Mouse (Mus musculus) cerebellum, adult 2 months (tissue): ENCODE measurements around the gene Crlf3.

Experiments
- CTCF ChIP-seq: fragments of 200-500 bp; IDR thresholded peaks from 2 replicates; pipeline ENCODE4 v1.5.1; 2011; ENCODE audit warnings: low read depth, mild to moderate bottlenecking, control low read depth, low read length, moderate library complexity, borderline replicate concordance; ENCODE audit not compliant: insufficient read depth
- POLR2A ChIP-seq: fragments of 200-500 bp; IDR thresholded peaks from 2 replicates; pipeline ENCODE4 v1.6.1; 2011; ENCODE audit warnings: low read length, control low read depth, borderline replicate concordance; ENCODE audit not compliant: insufficient read depth

DNA sequence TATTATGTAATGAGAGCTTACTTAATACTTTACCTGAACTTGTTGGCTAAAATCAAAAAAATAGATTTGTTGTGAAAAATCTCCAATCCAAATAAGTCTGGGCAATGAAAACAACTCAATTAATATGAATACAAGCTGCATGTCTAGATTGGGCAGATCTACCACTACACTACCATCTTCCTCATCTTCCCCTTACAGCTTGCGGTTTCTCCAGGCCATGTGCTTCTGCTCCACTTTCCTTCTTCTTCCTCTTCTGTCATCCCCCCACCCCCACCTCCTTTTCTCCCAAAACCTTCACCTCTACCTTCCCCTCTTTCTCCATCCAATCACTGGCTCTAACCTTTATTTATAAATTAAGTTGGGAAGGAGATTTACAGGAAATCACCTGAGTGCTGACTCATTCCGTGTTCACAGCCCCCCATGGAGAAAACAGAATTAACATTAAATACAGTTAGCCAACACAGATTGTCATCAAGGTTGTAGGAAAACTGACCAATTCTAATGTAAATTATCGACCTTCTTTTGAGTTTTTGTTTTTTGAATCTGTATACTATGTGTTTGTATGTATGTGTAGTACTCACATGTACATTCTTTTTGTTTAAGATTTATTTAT, 17.8 kb upstream of the Crlf3 start:
- TF ChIP-seq CTCF (no peak), POLR2A (no peak)
